Mouse (Mus musculus) CH12.LX (cell line): ENCODE results near the gene Rps6kb2. TPM values are rescaled to one million over a fixed set of nuclear protein-coding genes. Genes with fewer than 3 reads are reported as not detected.

ENCODE experiments used
- DNase-seq: peaks from one replicate; pipeline ENCODE4 v3.0.0-alpha.2; 2013; ENCODE audit errors: extremely low read depth
- H3K27ac ChIP-seq: 2 replicates; pipeline ENCODE4 v1.5.1; 2012; ENCODE audit warnings: low read depth, mild to moderate bottlenecking, control low read depth, moderate library complexity; ENCODE audit not compliant: insufficient read depth
- H3K27me3 ChIP-seq: replicated peaks from 2 replicates; pipeline ENCODE3; 2012; ENCODE audit warnings: inconsistent platforms
- H3K36me3 ChIP-seq, 2 experiments: replicated peaks in 1 of 2; 2 replicates each; pipeline versions ENCODE3 to v1.6.1; 2012; ENCODE audit warnings: inconsistent platforms in 1 of 2, low read length in 1 of 2, mild to moderate bottlenecking in 1 of 2, mixed read lengths in 1 of 2, moderate library complexity in 1 of 2; ENCODE audit not compliant: control insufficient read depth in 1 of 2, insufficient read depth in 1 of 2
- H3K4me1 ChIP-seq, 2 experiments: 2 replicates each; pipeline ENCODE4 v1.6.1; 2012; ENCODE audit warnings: inconsistent platforms in 1 of 2, moderate library complexity in 1 of 2; ENCODE audit not compliant: insufficient read depth in 2 of 2, control insufficient read depth in 1 of 2
- H3K4me2 ChIP-seq: 2 replicates; pipeline ENCODE4 v1.6.1; 2012; ENCODE audit warnings: low read depth, mild to moderate bottlenecking, control low read depth; ENCODE audit not compliant: poor library complexity, insufficient read depth, severe bottlenecking
- H3K4me3 ChIP-seq, 3 experiments: fragments of 150-350 bp in 1 of 3; sonication (generic) in 1 of 3; replicated peaks in 1 of 3; 2 replicates each; pipeline versions ENCODE3 to v1.5.1; 2011 to 2012; ENCODE audit warnings: low read depth in 2 of 3, low read length in 2 of 3, mild to moderate bottlenecking in 2 of 3, moderate library complexity in 2 of 3, control low read depth in 1 of 3, improper control_type of control experiment in 1 of 3, inconsistent platforms in 1 of 3, mixed read lengths in 1 of 3; ENCODE audit not compliant: poor library complexity in 1 of 3
- H3K79me2 ChIP-seq: replicated peaks from 2 replicates; pipeline ENCODE4 v1.6.1; 2012; ENCODE audit warnings: mild to moderate bottlenecking, moderate library complexity; ENCODE audit not compliant: control insufficient read depth, poor library complexity, insufficient read depth, severe bottlenecking; ENCODE audit errors: extremely low read depth
- H3K9ac ChIP-seq: 2 replicates; pipeline ENCODE4 v1.6.1; 2012; ENCODE audit warnings: low read depth, mild to moderate bottlenecking, control low read depth, moderate library complexity; ENCODE audit not compliant: insufficient read depth
- H3K9me3 ChIP-seq: replicated peaks from 2 replicates; pipeline ENCODE3; 2012; ENCODE audit warnings: low read length, inconsistent platforms, mixed read lengths
- BHLHE40 ChIP-seq: IDR thresholded peaks from 2 replicates; pipeline ENCODE4 v1.6.1; 2011; ENCODE audit warnings: mild to moderate bottlenecking, low read depth, low read length, improper control_type of control experiment
- ETS1 ChIP-seq: conservative IDR thresholded peaks from 2 replicates; pipeline ENCODE4 v1.6.1; 2012; ENCODE audit warnings: low read depth, mild to moderate bottlenecking, inconsistent platforms, low read length, improper control_type of control experiment, moderate library complexity
- GABPA ChIP-seq: IDR thresholded peaks from 2 replicates; pipeline ENCODE4 v1.6.1; 2012; ENCODE audit warnings: low read depth, low read length, improper control_type of control experiment, inconsistent platforms; ENCODE audit not compliant: insufficient replicate concordance
- HCFC1 ChIP-seq: IDR thresholded peaks from 2 replicates; pipeline ENCODE4 v1.6.1; 2012; ENCODE audit warnings: low read depth, mild to moderate bottlenecking, inconsistent platforms, low read length, improper control_type of control experiment
- JUN ChIP-seq: IDR thresholded peaks from 2 replicates; pipeline ENCODE4 v1.6.1; 2011; ENCODE audit warnings: low read depth, mild to moderate bottlenecking, low read length, improper control_type of control experiment, moderate library complexity; ENCODE audit not compliant: insufficient read depth
- MAZ ChIP-seq: IDR thresholded peaks from 2 replicates; pipeline ENCODE4 v1.6.1; 2012; ENCODE audit warnings: low read depth, mild to moderate bottlenecking, inconsistent platforms, low read length, improper control_type of control experiment, moderate library complexity
- MXI1 ChIP-seq: IDR thresholded peaks from 2 replicates; pipeline ENCODE4 v1.6.1; 2011; ENCODE audit warnings: mild to moderate bottlenecking, low read depth, low read length, improper control_type of control experiment
- NRF1 ChIP-seq: IDR thresholded peaks from 2 replicates; pipeline ENCODE4 v1.6.1; 2014; ENCODE audit warnings: low read depth, mild to moderate bottlenecking, inconsistent platforms, low read length, improper control_type of control experiment, moderate library complexity
- PAX5 ChIP-seq: IDR thresholded peaks from 2 replicates; pipeline ENCODE4 v1.6.1; 2012; ENCODE audit warnings: low read length, inconsistent platforms, mixed read lengths
- POLR2A ChIP-seq: IDR thresholded peaks from 2 replicates; pipeline ENCODE4 v1.6.1; 2011; ENCODE audit warnings: low read depth, mild to moderate bottlenecking, improper control_type of control experiment, low read length
- POLR2AphosphoS2 ChIP-seq: IDR thresholded peaks from 2 replicates; pipeline ENCODE4 v1.6.1; 2011; ENCODE audit warnings: low read depth, low read length, improper control_type of control experiment
- RAD21 ChIP-seq: IDR thresholded peaks from 2 replicates; pipeline ENCODE4 v1.6.1; 2011; ENCODE audit warnings: low read depth, mild to moderate bottlenecking, low read length, improper control_type of control experiment, moderate library complexity
- RCOR1 ChIP-seq: conservative IDR thresholded peaks from 2 replicates; pipeline ENCODE4 v1.6.1; 2012; ENCODE audit warnings: low read depth, mild to moderate bottlenecking, inconsistent platforms, low read length, improper control_type of control experiment
- SIN3A ChIP-seq: IDR thresholded peaks from 2 replicates; pipeline ENCODE4 v1.6.1; 2012; ENCODE audit warnings: low read length, improper control_type of control experiment, inconsistent platforms
- TBP ChIP-seq: conservative IDR thresholded peaks from 2 replicates; pipeline ENCODE4 v1.6.1; 2011; ENCODE audit warnings: low read depth, low read length, improper control_type of control experiment
- UBTF ChIP-seq: IDR thresholded peaks from 2 replicates; pipeline ENCODE4 v1.6.1; 2012; ENCODE audit warnings: low read depth, mild to moderate bottlenecking, inconsistent platforms, low read length, improper control_type of control experiment, moderate library complexity
- USF2 ChIP-seq: conservative IDR thresholded peaks from 2 replicates; pipeline ENCODE4 v1.6.1; 2011; ENCODE audit warnings: low read depth, low read length, improper control_type of control experiment
- ZKSCAN1 ChIP-seq: IDR thresholded peaks from 2 replicates; pipeline ENCODE4 v1.6.1; 2012; ENCODE audit warnings: low read depth, inconsistent platforms, low read length, improper control_type of control experiment, borderline replicate concordance
- ZNF384 ChIP-seq: IDR thresholded peaks from 2 replicates; pipeline ENCODE4 v1.6.1; 2012; ENCODE audit warnings: low read depth, low read length, improper control_type of control experiment, inconsistent platforms
- dilution Hi-C: fragments of 300-500 bp; cut with MboI; formaldehyde crosslinking; loops from 2 replicates; pipeline ENCODE4 v1.14.3; 2020; ENCODE audit warnings: low sequenced_read_pairs; ENCODE audit not compliant: extremely low pct_unique_long_range_greater_than_20kb, extremely low pct_ligation_motif_present
- in situ Hi-C: fragments of 300-500 bp; cut with MboI; formaldehyde crosslinking; loops from 3 replicates; pipeline ENCODE4 v1.14.3; 2019; ENCODE audit warnings: low sequenced_read_pairs, low pct_ligation_motif_present, low pct_unique_long_range_greater_than_20kb, mixed read lengths
- polyA plus RNA-seq: library from polyadenylated mRNA; unstranded; fragments of >175 nt; gene quantifications from 2 replicates; pipeline ENCODE4 v1.2.1, GENCODE M21; 2012; ENCODE audit warnings: low read depth; ENCODE audit not compliant: insufficient read length
- total RNA-seq, 2 experiments: library from RNA; depleted of rRNA; stranded (reverse); fragments of 300-350 nt in 1 of 2; fragments of >200 nt in 1 of 2; gene quantifications; 2 replicates each; pipeline ENCODE4 v1.2.3; 2012 to 2014

Gene Rps6kb2
- total and polyA plus RNA-seq, 3 experiments, result 9.7 to 26.6 (median 20.7) TPM

- H3K4me3 ChIP-seq, result no peak overlapping the region
- in situ Hi-C loops, result no loop called here
- peaks cover 24 to 68% of the 10 kb centered on the region in 2 experiments for H3K4me1 ChIP-seq
- H3K27ac ChIP-seq, result no peak overlapping the region
- dilution Hi-C loops, result no loop called here
- 0 out of 2 replicates have a peak, but pooled peaks cover 2% of the 10 kb centered on the region for H3K79me2 ChIP-seq
- no peaks in the 10 kb centered on the region for H3K27me3 ChIP-seq
- H3K4me2 ChIP-seq, result no peak overlapping the region
- H3K9ac ChIP-seq, result no peak overlapping the region
- H3K9me3 ChIP-seq, result no peaks in the 10 kb centered on the region
- peaks cover 63 to 82% of the 10 kb centered on the region in 2 experiments for H3K36me3 ChIP-seq
- no peak for DNase-seq
- TF ChIP-seq TBP (no peak), HCFC1 (no peak)
Measured at GRCm38 (mm10) chr19:4115816-4116215, 47.3 kb downstream of the Rps6kb2 start.

- DNase-seq, result no peak
- Histone ChIP-seq H3K27ac (no peak overlapping the region), H3K4me2 (no peak overlapping the region), H3K9ac (no peak overlapping the region), H3K79me2 (0 out of 2 replicates have a peak, but pooled peaks cover 2% of the 10 kb centered on the region), H3K4me3 (no peak overlapping the region), H3K9me3 (no peaks in the 10 kb centered on the region), H3K27me3 (no peaks in the 10 kb centered on the region), H3K4me1 (peaks cover 21 to 61% of the 10 kb centered on the region in 2 experiments), H3K36me3 (peaks cover 69 to 86% of the 10 kb centered on the region in 2 experiments)
- TF ChIP-seq UBTF (no peak), BHLHE40 (no peak), ZNF384 (no peak), MXI1 (no peak), NRF1 (no peak), SIN3A (no peak)
- dilution Hi-C loops, result no loop called here
- in situ Hi-C loops, result no loop called here
Measured at GRCm38 (mm10) chr19:4115144-4115543, 48.0 kb downstream of the Rps6kb2 start.

GRCm38 (mm10) chr19:4114551-4114950 lies 48.6 kb downstream of the Rps6kb2 start:
- DNase-seq, result no peak
- dilution Hi-C loops (no loop called here), in situ Hi-C loops (no loop called here)
- Histone ChIP-seq H3K27me3 (no peaks in the 10 kb centered on the region), H3K4me3 (no peak overlapping the region), H3K4me2 (no peak overlapping the region), H3K9me3 (no peaks in the 10 kb centered on the region), H3K79me2 (no peaks in the 10 kb centered on the region), H3K4me1 (peaks cover 19 to 55% of the 10 kb centered on the region in 2 experiments), H3K9ac (no peak overlapping the region), H3K27ac (peak overlapping the region; percentile 89), H3K36me3 (peaks cover 75 to 89% of the 10 kb centered on the region in 2 experiments)
- TF ChIP-seq MAZ (no peak), USF2 (no peak), JUN (no peak), UBTF (no peak), MXI1 (no peak), GABPA (no peak), PAX5 (no peak), HCFC1 (no peak), RCOR1 (no peak), POLR2AphosphoS2 (no peak), BHLHE40 (no peak), POLR2A (no peak), RAD21 (no peak), ZKSCAN1 (no peak), TBP (no peak), ETS1 (no peak)
